Mouse (Mus musculus) liver, postnatal 0 days (tissue): ENCODE data around the gene Prss37. TPM values are rescaled to one million over a fixed set of nuclear protein-coding genes. Genes with fewer than 3 reads are reported as not detected.

ENCODE experiments used
- ATAC-seq: fragments of 200-750 bp; cut with Nextera tagmentation; 2 replicates; pipeline ENCODE4 v1.8.0; 2017; ENCODE audit warnings: mild to moderate bottlenecking, moderate library complexity
- DNase-seq: peaks from one replicate; pipeline ENCODE4 v3.0.0-alpha.2; 2016
- H3K27ac ChIP-seq: fragments of 300-500 bp; sonication (generic); 2 replicates; pipeline ENCODE4 v1.5.1; 2014; ENCODE audit warnings: antibody characterized with exemption, moderate library complexity, mild to moderate bottlenecking, low read depth
- H3K27me3 ChIP-seq: fragments of 300-500 bp; sonication (generic); 2 replicates; pipeline ENCODE4 v1.6.1; 2014; ENCODE audit warnings: low read length, control low read depth, mixed read lengths; ENCODE audit not compliant: insufficient read depth
- H3K36me3 ChIP-seq: fragments of 300-500 bp; sonication (generic); replicated peaks from 2 replicates; pipeline ENCODE4 v1.6.1; 2014; ENCODE audit warnings: mild to moderate bottlenecking, control low read depth, low read length, moderate library complexity, mixed read lengths; ENCODE audit not compliant: insufficient read depth
- H3K4me1 ChIP-seq: fragments of 300-500 bp; sonication (generic); 2 replicates; pipeline ENCODE4 v1.6.1; 2014; ENCODE audit warnings: antibody characterized with exemption, mild to moderate bottlenecking, control low read depth; ENCODE audit not compliant: insufficient read depth
- H3K4me2 ChIP-seq: fragments of 300-500 bp; sonication (generic); 2 replicates; pipeline ENCODE4 v1.6.1; 2014; ENCODE audit warnings: low read depth, mild to moderate bottlenecking, low read length, moderate library complexity, mixed read lengths
- H3K4me3 ChIP-seq: fragments of 300-500 bp; sonication (generic); 2 replicates; pipeline ENCODE4 v1.5.1; 2014; ENCODE audit warnings: low read depth, low read length
- H3K9ac ChIP-seq: fragments of 300-500 bp; sonication (generic); replicated peaks from 2 replicates; pipeline ENCODE4 v1.6.1; 2014; ENCODE audit warnings: mild to moderate bottlenecking, moderate library complexity
- H3K9me3 ChIP-seq: fragments of 300-500 bp; sonication (generic); 2 replicates; pipeline ENCODE4 v1.6.1; 2016; ENCODE audit warnings: mild to moderate bottlenecking, control low read depth, low read length, mixed read lengths
- CTCF ChIP-seq: sonication (generic); IDR thresholded peaks from 2 replicates; pipeline ENCODE4 v1.5.1; 2016; ENCODE audit warnings: antibody characterized with exemption, low read depth
- EP300 ChIP-seq: IDR thresholded peaks from 2 replicates; pipeline ENCODE4 v1.6.1; 2016; ENCODE audit warnings: antibody characterized with exemption, low read depth, mild to moderate bottlenecking
- WGBS: fragments of 180-500 bp; shearing (Covaris S2); extraction: QIAGEN DNeasy Blood & Tissue Kit; methylation state at CpG from one replicate; pipeline ENCODE4 v1.1.7; 2014; ENCODE audit not compliant: insufficient replicate concordance; 5-methylcytosine and 5-hydroxymethylcytosine counted together
- polyA plus RNA-seq: library from polyadenylated mRNA; unstranded; fragments of >200 nt; fragmentation: Nextera tagmentation; extraction: Ambion mirVana; gene quantifications from 2 replicates; pipeline ENCODE4 v1.2.1, GENCODE M21; 2015

The Prss37 gene
- polyA plus RNA-seq, 1 experiment from 2014 or later: not detected

DNA sequence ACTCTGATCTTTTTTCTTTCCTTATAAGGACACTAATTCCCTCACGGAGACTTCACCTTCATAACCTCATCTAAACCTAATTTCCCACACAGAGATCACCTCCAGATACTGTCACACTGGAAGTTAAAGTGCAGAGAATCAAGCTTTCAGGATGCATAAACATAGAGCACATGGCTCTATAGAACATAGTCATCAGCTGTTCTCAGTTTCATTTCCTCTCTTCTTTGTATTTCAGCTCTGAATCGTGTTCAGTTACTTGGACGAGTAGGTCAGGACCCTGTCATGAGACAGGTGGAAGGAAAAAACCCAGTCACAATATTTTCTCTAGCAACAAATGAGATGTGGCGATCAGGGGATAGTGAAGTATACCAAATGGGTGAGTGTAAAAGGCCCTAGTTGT lies 43.2 kb downstream of the Prss37 start:
- no peak overlapping the region for H3K4me2 ChIP-seq
- TF ChIP-seq EP300: no peak
- TF ChIP-seq CTCF: no peak
- H3K9me3 ChIP-seq: no peaks in the 10 kb centered on the region
- WGBS: 71% methylated on average over 4 of the region's 4 CpGs
- no peaks in the 10 kb centered on the region for H3K27me3 ChIP-seq
- H3K4me1 ChIP-seq: peaks cover 4% of the 10 kb centered on the region; the same call in 1 of the 2 replicates
- ATAC-seq (no peak), DNase-seq (no peak)
- peaks cover 47% of the 10 kb centered on the region for H3K36me3 ChIP-seq
- no peak overlapping the region for H3K27ac ChIP-seq
- no peak overlapping the region for H3K4me3 ChIP-seq
- no peak overlapping the region for H3K9ac ChIP-seq

DNA sequence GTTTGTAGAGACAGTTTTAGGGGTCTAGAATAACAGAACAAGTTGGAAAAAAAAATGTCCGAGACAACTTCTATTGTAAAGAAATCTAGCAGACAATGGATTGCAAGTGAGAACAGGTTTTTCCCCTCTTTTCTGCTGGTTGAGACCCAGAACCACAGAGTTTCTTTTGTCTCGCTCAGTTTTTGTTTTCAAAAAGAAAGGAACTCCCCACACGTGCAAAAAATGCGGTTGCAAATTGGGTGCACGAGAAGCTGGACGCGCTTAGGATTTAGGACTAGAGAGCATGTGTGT lies 47.6 kb downstream of the Prss37 start:
- 0% methylated on average over 7 of the region's 7 CpGs for WGBS
- H3K9me3 ChIP-seq: no peaks in the 10 kb centered on the region

GRCm38 (mm10) chr6:40470916-40471719 lies 48.2 kb downstream of the Prss37 start, which contains the start of gene Ssbp1:
Gene Ssbp1 (plus strand): TSS chr6:40471352.
- DNase-seq: peak; percentile 93
- H3K4me2 ChIP-seq: peak within 1 kb of the TSS; percentile 76
- H3K4me3 ChIP-seq: peak within 1 kb of the TSS; percentile 80
- H3K36me3 ChIP-seq: peaks cover 26% of the 10 kb centered on the region
- H3K27ac ChIP-seq: peak within 1 kb of the TSS; percentile 96
- TF ChIP-seq EP300 (peak; percentile 83), CTCF (peak; percentile 33; the same call in 1 of the 2 replicates)
- peaks cover 4% of the 10 kb centered on the region; the same call in 1 of the 2 replicates for H3K4me1 ChIP-seq
- no peaks in the 10 kb centered on the region for H3K9me3 ChIP-seq
- H3K9ac ChIP-seq: peak within 1 kb of the TSS; percentile 88
- under 1% methylated on average over 54 of the region's 54 CpGs for WGBS
- peak; percentile 98 for ATAC-seq
- no peaks in the 10 kb centered on the region for H3K27me3 ChIP-seq

More for the DNA sequence above, 47.6 kb downstream of the Prss37 start:
- Histone ChIP-seq H3K4me1 (peaks cover 4% of the 10 kb centered on the region; the same call in 1 of the 2 replicates), H3K4me2 (peak overlapping the region; percentile 76), H3K9ac (peak overlapping the region; percentile 88), H3K4me3 (peak overlapping the region; percentile 80), H3K36me3 (peaks cover 29% of the 10 kb centered on the region), H3K27ac (peak overlapping the region; percentile 96), H3K27me3 (no peaks in the 10 kb centered on the region)
- ATAC-seq (no peak), DNase-seq (no peak)
- no peak for TF ChIP-seq CTCF

DNA sequence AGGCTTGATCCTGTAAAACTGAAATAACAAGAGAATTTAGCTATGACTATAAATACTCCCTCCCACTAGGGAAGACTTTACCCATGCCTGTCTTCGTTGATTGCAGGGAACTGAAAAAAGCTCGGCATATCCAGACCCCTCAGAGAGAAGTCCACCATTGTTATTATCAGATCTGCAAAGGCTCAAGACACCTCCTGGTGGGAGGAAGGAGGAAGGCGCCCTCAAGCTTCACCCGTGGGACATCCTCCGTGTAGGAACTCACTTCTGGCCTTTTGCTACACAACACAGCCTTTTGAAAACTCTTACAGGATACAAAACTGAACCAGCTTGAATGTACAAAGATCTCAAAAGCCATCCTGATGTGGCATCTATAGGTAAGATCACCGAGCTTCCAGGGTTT lies 53.6 kb downstream of the Prss37 start:
- H3K27me3 ChIP-seq: peaks cover 3% of the 10 kb centered on the region; the same call in 1 of the 2 replicates
- H3K9ac ChIP-seq: no peak overlapping the region
- DNase-seq (no peak), ATAC-seq (no peak)
- no peaks in the 10 kb centered on the region for H3K36me3 ChIP-seq
- 42% methylated on average over 6 of the region's 6 CpGs for WGBS
- no peak overlapping the region for H3K4me3 ChIP-seq
- no peak overlapping the region for H3K4me2 ChIP-seq
- no peak overlapping the region for H3K27ac ChIP-seq
- no peaks in the 10 kb centered on the region for H3K4me1 ChIP-seq
- TF ChIP-seq CTCF (peak; percentile 41), EP300 (no peak)
- H3K9me3 ChIP-seq: no peaks in the 10 kb centered on the region

Other genes starting within 250 kb of the Prss37 start
- gene Agk, start 194.3 kb downstream of the Prss37 start, polyA plus RNA-seq: 8.1 and 9.6 TPM in 2 replicates
- 2.4 and 5.0 TPM in 2 replicates for gene E330009J07Rik, start 83.4 kb downstream of the Prss37 start, polyA plus RNA-seq
- gene Wee2, start 80.4 kb downstream of the Prss37 start, polyA plus RNA-seq: not detected in 2 replicates
- gene Ssbp1, start 48.2 kb downstream of the Prss37 start, polyA plus RNA-seq: 62.5 and 65.1 TPM in 2 replicates
- gene Tas2r137, start 28.3 kb downstream of the Prss37 start, polyA plus RNA-seq: not detected in 2 replicates
- not detected in 2 replicates for gene Tas2r108, start 26.0 kb downstream of the Prss37 start, polyA plus RNA-seq
- not detected in 2 replicates for gene Olfr461, start 35.5 kb upstream of the Prss37 start, polyA plus RNA-seq
- gene Olfr460, start 50.0 kb upstream of the Prss37 start, polyA plus RNA-seq: not detected in 2 replicates
- gene Clec5a, start 66.3 kb upstream of the Prss37 start, polyA plus RNA-seq: 9.7 and 12.0 TPM in 2 replicates
- gene Tas2r138, start 93.8 kb upstream of the Prss37 start, polyA plus RNA-seq: not detected in 2 replicates
- gene Mgam, start 109.3 kb upstream of the Prss37 start, polyA plus RNA-seq: 2.4 and 3.1 TPM in 2 replicates